Mouse (Mus musculus) hematopoietic multipotent progenitor cell, adult 10-12 weeks (in vitro differentiated cells): ENCODE results near the gene Chil1. TPM values are rescaled to one million over a fixed set of nuclear protein-coding genes. Genes with fewer than 3 reads are reported as not detected.

ENCODE experiments used
- polyA plus RNA-seq: library from polyadenylated mRNA; stranded (reverse); fragments of >175 nt; gene quantifications from 2 replicates; pipeline ENCODE4 v1.2.3, GENCODE M21; 2012; ENCODE audit warnings: low replicate concordance

Chil1 gene
- 1.4 and 4.1 TPM in 2 replicates for polyA plus RNA-seq

GRCm38 (mm10) chr1:134182025-134182424 is at the start of gene Chil1:
Gene Chil1 (plus strand): TSS chr1:134182176.

GRCm38 (mm10) chr1:134193126-134193525 is 11.2 kb downstream of the Chil1 start, which contains the start of gene Mybph:
Gene Mybph (plus strand): TSS chr1:134193448.

DNA sequence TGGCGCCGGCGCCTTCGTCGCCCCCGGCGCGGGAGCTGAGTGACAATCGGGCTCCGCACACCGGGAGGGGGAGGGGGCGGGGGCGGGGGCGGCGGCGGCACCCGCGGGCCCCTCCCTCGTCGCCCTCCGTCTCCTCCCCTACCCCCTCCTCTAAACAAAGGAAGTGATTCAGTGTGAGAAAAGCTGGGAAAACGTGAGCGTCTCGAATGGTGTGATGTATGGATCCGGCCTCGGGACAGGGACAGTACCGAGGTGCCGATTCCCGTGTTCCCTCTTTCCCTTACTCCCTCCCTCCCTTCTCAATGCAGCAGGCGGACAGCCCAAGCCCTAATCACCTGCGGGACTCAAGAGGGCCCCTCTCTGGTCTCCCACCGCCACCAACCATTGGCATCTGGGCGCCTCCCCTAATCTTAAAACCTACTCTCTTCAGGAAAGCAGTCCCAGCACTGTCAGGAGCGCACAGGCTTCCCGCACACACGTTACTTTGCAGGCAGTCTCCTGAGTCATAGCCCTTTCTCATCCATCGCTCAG is 53.5 kb downstream of the Chil1 start, which contains the start of gene Adora1:
TSS of gene Adora1 (minus strand) at position 41 of the 531 bp plus-strand sequence.

Other genes with a start within 250 kb of the Chil1 start
- gene Fmod, start 144.9 kb upstream of the Chil1 start, polyA plus RNA-seq, result 0.09 TPM in 1 of 2 replicates, not detected in the other
- 25.8 and 146 TPM in 2 replicates for gene Btg2, start 103.1 kb upstream of the Chil1 start, polyA plus RNA-seq
- 0.18 TPM in 1 of 2 replicates, not detected in the other for gene Chit1, start 70.9 kb upstream of the Chil1 start, polyA plus RNA-seq
- gene Mybph, start 11.3 kb downstream of the Chil1 start, polyA plus RNA-seq, result 0.08 TPM in 1 of 2 replicates, not detected in the other
- not detected in 2 replicates for gene Adora1, start 53.3 kb downstream of the Chil1 start, polyA plus RNA-seq
- gene Myog, start 107.8 kb downstream of the Chil1 start, polyA plus RNA-seq, result not detected in 2 replicates
- gene Ppfia4, start 150.8 kb downstream of the Chil1 start, polyA plus RNA-seq, result 40.3 and 96.5 TPM in 2 replicates
- 18.8 and 32.9 TPM in 2 replicates for gene Tmem183a, start 179.8 kb downstream of the Chil1 start, polyA plus RNA-seq
- gene 4933406M09Rik, start 203.8 kb downstream of the Chil1 start, polyA plus RNA-seq, result not detected in 2 replicates
- gene Cyb5r1, start 223.4 kb downstream of the Chil1 start, polyA plus RNA-seq, result 29.4 and 30.2 TPM in 2 replicates
- gene Adipor1, start 233.2 kb downstream of the Chil1 start, polyA plus RNA-seq, result 111 and 249 TPM in 2 replicates